Mouse (Mus musculus): Measurements from ENCODE around the gene Anapc7.

The Anapc7 gene

GRCm38 (mm10) chr5:122421271-122422068 is at the start of gene Anapc7:
Gene Anapc7 (plus strand): TSS chr5:122421693.
- in situ Hi-C loops (cut with MseI, MboI) = no loop called here

DNA sequence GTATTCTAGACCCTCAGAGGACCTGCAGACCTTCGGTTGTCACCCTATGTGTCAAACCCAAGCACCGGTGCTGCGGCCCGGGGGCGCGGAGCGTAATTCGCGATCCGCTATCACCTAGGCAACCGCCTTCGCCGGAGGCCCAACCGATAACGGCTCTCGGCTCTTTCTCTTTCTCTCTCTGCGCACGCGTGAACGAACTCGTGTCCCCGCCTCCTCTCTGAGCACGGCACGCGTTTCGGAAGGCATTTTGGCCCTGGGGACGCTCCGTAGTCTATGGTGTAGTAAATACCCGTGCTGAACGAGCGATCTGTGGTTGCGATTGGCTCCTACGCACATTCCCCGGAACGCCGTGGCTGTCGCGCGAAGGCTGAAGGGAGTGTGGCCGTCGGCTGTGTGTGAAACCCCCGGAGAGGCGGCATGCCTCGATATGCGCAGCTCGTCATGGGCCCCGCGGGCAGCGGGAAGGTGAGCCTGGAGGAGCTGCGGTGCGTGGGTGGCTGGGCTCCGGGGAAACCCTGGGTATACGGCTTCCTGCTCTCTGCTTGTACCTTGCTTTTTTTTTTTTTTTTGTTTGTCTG is 49.2 kb upstream of the Anapc7 start, which contains the start of gene Fam216a:
Gene Fam216a (minus strand): TSS at position 173 of the 578 bp plus-strand sequence.
- in situ Hi-C loops (cut with MseI, MboI) = no loop called here

GRCm38 (mm10) chr5:122372878-122373277 is 48.6 kb upstream of the Anapc7 start:
- in situ Hi-C loops (cut with MseI, MboI) = no loop called here

DNA sequence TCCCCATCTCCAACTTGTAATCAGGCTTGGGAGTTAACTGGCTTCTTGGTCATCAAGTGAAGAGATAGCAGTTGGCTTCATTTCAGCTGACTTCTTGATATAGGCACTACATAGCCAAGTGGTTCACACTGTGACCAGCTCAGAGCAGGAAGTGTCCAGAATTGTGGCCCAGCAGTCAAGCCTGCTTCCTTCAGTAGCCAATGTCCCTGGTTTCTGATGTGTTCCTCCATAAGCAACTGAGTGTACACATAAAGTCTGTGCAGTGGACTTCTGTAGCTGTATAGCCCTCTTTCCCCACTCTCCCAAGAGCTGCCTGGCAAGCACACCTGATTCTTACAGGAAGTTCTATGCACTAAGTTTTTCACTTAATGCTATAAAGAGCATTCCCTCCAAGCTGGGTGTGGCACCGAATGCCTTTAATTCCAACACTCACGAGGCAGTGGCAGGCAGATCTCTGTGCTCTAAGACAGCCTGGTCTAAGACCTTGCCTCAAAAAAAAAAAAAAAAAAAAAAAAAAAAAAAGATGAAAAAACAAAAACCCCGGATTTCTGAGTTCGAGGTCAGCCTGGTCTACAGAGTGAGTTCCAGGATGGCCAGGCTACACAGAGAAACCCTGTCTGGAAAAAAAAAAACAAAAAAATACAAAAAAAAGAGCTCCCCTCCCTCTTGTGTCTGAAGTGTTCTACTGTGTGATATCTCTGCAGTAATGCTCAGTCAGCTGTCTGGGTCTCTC is 44.2 kb upstream of the Anapc7 start:
- in situ Hi-C loops (cut with MseI, MboI) = no loop called here

GRCm38 (mm10) chr5:122378171-122378570 is 43.3 kb upstream of the Anapc7 start:
- in situ Hi-C loops (cut with MseI, MboI) = no loop called here

DNA sequence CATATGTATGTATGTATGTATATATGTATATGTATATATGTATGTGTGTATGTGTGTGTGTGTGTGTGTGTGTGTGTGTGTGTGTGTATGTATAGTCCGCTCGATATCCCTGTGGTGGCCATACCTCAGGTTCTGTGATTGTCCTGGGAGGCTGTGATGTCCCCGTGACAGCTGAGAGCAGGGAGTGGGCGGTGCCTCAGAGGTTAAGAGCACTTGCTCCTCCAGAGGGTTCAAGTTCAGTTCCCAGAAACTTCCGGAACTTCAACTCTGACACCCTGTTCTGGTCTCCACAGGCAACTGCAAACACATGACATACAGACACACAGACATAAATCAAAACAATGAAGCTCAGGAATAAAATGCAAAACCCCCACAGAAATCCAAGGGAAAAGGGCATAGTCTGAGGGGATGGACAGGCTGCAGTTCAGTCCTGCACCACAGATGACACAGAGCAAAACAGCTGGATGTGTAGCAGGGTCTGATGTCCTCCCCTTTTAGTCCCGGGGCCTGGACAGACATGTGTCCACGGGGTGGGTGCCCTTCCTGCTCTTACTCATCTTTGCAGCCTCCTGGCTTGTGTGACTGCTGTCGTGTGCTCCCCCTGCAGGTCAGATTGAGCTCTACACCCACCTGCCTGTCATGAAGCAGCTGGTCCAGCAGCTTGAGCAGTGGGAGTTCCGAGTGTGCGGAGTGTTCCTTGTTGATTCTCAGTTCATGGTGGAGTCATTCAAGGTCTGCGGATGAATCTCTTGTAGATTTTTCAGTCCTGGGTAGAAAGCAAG is 41.9 kb upstream of the Anapc7 start:
- in situ Hi-C loops (cut with MseI, MboI) = no loop called here

- in situ Hi-C loops (cut with MseI, MboI) = no loop called here
Measured at GRCm38 (mm10) chr5:122390006-122390405, 31.5 kb upstream of the Anapc7 start.

GRCm38 (mm10) chr5:122390671-122391070 is 30.8 kb upstream of the Anapc7 start:
- in situ Hi-C loops (cut with MseI, MboI) = no loop called here

- in situ Hi-C loops (cut with MseI, MboI) = no loop called here
Measured at GRCm38 (mm10) chr5:122391178-122391785, 30.2 kb upstream of the Anapc7 start.

- in situ Hi-C loops (cut with MseI, MboI) = no loop called here
Measured at GRCm38 (mm10) chr5:122391786-122392180, 29.7 kb upstream of the Anapc7 start, which contains the start of gene Arpc3. Gene Arpc3 (plus strand): TSS chr5:122391878.

DNA sequence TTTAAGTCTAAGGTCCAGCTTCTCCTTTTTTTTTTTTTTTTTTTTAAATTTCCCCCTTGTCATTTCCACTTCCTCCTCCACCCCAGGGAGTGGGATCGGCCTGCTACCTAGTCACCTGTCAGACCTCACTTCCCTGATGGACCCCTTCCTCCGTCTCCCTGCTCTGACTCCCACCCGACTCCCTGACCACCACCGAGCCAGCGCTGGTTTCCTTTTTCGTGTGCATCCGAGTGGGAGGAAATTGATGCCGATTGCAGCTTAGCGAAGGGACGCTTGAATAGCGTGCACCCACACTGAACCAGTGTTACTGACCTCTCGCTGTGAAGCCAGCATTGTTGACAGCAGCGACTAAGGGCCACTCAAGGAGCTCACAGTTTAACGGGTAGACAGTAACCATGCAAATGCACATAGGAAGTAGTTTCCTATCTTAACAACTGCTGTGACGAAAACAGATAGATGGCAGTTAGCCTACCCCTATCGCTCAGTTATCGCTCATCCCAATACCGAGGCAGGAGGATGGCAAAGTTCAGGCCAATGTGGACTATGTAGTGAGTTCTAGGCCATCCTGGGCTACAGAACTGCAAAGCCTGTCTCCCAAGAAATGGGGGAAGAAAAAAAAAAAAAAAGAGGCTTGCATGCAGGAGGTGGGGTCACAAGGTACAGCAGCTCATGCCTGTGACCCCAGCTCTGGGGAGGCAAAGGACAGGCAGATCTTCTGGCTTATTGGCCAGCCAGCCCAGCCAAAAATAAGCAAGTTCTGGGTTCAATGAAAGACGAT is 29.1 kb upstream of the Anapc7 start:
- in situ Hi-C loops (cut with MseI, MboI) = no loop called here

DNA sequence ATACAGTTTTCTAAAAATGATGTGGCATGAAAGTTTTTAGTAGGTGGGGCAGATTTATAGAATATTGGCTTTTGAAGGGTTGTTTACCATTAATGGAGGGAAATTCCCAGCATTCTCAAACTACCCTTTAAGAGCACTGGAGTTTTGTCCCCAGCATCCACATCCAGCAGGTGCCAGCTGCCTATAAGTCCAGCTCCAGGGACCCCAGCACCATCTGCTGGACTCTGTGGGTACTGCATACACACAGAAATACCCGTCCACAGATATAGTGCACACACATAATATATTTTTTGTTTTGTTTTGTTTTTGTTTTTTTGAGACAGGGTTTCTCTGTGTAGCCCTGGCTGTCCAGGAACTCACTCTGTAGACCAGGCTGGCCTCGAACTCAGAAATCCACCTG is 27.6 kb upstream of the Anapc7 start:
- in situ Hi-C loops (cut with MseI, MboI) = no loop called here

DNA sequence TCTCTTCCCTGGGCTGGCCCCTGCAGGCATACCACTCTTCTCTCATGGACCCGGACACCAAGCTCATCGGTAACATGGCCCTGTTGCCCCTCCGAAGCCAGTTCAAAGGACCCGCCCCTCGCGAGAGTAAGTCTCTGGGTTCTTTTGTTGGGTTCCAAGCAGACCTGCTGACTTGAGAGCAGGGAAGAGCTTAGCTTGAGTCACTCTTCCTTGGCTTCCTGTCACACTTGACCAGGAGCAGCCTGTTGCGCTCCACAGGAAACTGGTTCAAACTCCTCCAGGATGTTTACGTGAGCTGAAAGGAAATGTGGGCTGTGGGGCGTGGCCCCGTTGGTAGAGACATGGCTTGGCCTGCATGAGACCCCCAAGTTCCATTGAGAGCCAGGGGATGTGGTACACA is 24.7 kb upstream of the Anapc7 start:
- in situ Hi-C loops (cut with MseI, MboI) = no loop called here

DNA sequence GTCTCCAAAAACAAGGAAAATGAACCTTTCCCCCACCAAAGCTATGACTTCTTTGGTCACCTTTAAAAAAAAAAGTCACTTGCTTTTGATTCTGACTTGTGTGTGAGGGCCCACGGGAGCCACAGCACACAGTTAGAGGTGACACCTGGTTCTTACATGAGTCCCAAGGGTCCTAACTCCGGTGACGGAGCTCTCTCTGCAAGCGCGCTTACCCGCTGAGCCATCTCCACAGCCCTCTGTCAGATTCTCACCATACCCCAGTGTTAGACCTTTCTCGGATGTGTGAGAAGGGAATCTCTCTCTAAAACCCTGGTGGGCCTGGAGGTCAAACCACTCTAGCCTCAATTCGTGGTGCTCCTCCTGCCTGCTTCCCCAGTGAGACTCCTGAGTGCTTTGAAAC is 24.0 kb upstream of the Anapc7 start:
- in situ Hi-C loops (cut with MseI, MboI) = no loop called here

DNA sequence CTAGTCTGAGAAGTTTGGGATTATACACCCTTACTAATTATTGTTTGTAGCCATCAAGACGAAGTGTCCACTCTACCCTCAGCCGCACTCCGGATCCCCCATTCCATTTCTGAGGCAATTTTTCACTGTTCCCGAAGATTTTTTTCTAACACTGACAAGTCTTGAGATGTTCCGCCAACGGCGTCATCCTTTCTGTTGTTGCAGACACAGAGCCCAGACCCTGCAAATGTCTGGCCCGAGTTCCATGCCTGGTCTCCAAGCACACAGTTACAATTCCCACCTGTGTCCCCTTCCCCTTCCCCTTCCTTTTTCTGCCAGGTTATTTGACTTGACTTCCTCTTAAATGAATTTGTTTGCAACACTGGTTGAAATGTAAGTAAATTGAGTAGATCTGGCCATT is 21.6 kb upstream of the Anapc7 start:
- in situ Hi-C loops (cut with MseI, MboI) = no loop called here

- in situ Hi-C loops (cut with MseI, MboI) = no loop called here
Measured at GRCm38 (mm10) chr5:122400628-122401302, 20.7 kb upstream of the Anapc7 start.

- in situ Hi-C loops (cut with MseI, MboI) = no loop called here
Measured at GRCm38 (mm10) chr5:122401303-122401640, 20.2 kb upstream of the Anapc7 start.

DNA sequence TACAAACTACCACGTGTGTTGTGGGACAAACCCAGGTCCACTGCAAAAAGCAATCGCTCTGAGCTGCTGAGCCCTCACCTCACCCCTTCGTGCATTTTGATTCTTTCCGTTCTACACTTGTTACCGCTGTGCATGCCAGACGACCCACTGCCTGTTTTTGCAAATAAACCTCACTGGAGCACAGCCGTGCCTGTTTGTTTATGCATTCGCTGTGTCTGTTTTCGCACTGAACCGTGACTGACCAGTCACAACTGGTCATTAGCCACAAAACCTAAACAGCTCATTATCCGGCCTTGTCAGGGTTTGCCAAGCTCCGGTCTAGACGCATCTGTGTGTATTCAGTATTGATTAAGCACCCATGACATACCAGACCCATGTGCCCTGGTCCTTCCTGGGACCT is 19.3 kb upstream of the Anapc7 start:
- in situ Hi-C loops (cut with MseI, MboI) = no loop called here

- in situ Hi-C loops (cut with MseI, MboI) = no loop called here
Measured at GRCm38 (mm10) chr5:122402772-122403171, 18.7 kb upstream of the Anapc7 start.

DNA sequence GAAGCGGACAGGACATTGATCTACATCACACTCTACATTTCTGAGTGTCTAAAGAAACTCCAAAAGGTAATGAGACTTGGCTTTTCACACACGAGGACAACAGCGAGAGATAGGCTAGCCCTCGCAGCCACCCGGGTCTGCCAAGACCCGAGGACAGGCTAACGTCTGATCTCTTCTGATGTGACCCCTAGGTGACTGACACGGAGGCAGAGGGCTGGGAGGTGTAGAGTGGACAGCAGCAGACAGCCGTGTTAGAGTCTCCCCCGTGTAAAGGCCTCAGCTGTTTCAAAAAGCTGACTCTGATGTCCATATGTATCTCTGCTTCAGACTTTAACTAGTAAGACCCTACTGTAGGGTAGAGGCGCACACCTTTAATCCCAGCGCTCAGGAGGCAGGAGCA is 18.1 kb upstream of the Anapc7 start:
- in situ Hi-C loops (cut with MseI, MboI) = no loop called here

All from mouse trophoblast stem cell (cell line).